Mouse (Mus musculus) thymus, adult 2 months (tissue): ENCODE results near the gene Tspan5. TPM values are rescaled to one million over a fixed set of nuclear protein-coding genes. Genes with fewer than 3 reads are reported as not detected.

Experiments
- DNase-seq: peaks from one replicate; pipeline ENCODE4 v3.0.0; 2021
- H3K27ac ChIP-seq: fragments of 200-500 bp; 2 replicates; pipeline ENCODE4 v1.5.1; 2012; ENCODE audit warnings: low read length, control low read depth; ENCODE audit not compliant: control insufficient read depth, insufficient read depth
- H3K27me3 ChIP-seq: fragments of 200-500 bp; 2 replicates; pipeline ENCODE4 v1.6.1; 2012; ENCODE audit warnings: mild to moderate bottlenecking, low read length, moderate library complexity, mixed read lengths; ENCODE audit not compliant: control insufficient read depth, insufficient read depth
- H3K36me3 ChIP-seq: fragments of 200-500 bp; 2 replicates; pipeline ENCODE4 v1.6.1; 2012; ENCODE audit warnings: mild to moderate bottlenecking, low read length, moderate library complexity; ENCODE audit not compliant: control insufficient read depth, insufficient read depth
- H3K4me1 ChIP-seq: fragments of 200-500 bp; replicated peaks from 2 replicates; pipeline ENCODE4 v1.6.1; 2012; ENCODE audit warnings: low read length; ENCODE audit not compliant: control insufficient read depth, insufficient read depth
- H3K4me3 ChIP-seq: fragments of 200-500 bp; 2 replicates; pipeline ENCODE4 v1.5.1; 2012; ENCODE audit warnings: mild to moderate bottlenecking, low read length, control low read depth, moderate library complexity; ENCODE audit not compliant: control insufficient read depth, insufficient read depth
- CTCF ChIP-seq: fragments of 200-500 bp; IDR thresholded peaks from 2 replicates; pipeline ENCODE4 v1.5.1; 2012; ENCODE audit warnings: mild to moderate bottlenecking, control low read depth, low read length, moderate library complexity, borderline replicate concordance; ENCODE audit not compliant: control insufficient read depth, poor library complexity, insufficient read depth; ENCODE audit errors: extremely low read depth
- POLR2A ChIP-seq: fragments of 200-500 bp; IDR thresholded peaks from 2 replicates; pipeline ENCODE4 v1.6.1; 2012; ENCODE audit warnings: mild to moderate bottlenecking, low read length, control low read depth, moderate library complexity; ENCODE audit not compliant: control insufficient read depth, poor library complexity, insufficient read depth; ENCODE audit errors: extremely low read depth
- WGBS: fragments of 180-500 bp; shearing (Covaris S2); methylation state at CpG from one replicate; pipeline ENCODE4 v1.1.7; 2018; 5-methylcytosine and 5-hydroxymethylcytosine counted together
- polyA plus RNA-seq: library from polyadenylated mRNA; depleted of rRNA; stranded (reverse); fragments of >200 nt; gene quantifications from 2 replicates; pipeline ENCODE4 v1.2.3, GENCODE M21; 2012

Gene Tspan5
- polyA plus RNA-seq, 1 experiment, result 15.9 TPM

GRCm38 (mm10) chr3:138881725-138882347, 139.8 kb downstream of the Tspan5 start:
- Histone ChIP-seq H3K4me3 (no peak overlapping the region), H3K4me1 (peaks cover 11% of the 10 kb centered on the region), H3K27ac (no peak overlapping the region), H3K27me3 (no peaks in the 10 kb centered on the region), H3K36me3 (no peaks in the 10 kb centered on the region)
- TF ChIP-seq CTCF, result no peak
- TF ChIP-seq POLR2A, result no peak
- DNase-seq, result no peak
- 92% methylated on average over 6 of the region's 6 CpGs for WGBS

GRCm38 (mm10) chr3:138886121-138886520, 144.1 kb downstream of the Tspan5 start:
- H3K4me3 ChIP-seq, result no peak overlapping the region
- DNase-seq, result no peak
- no peaks in the 10 kb centered on the region for H3K36me3 ChIP-seq
- WGBS, result 94% methylated on average over 5 of the region's 5 CpGs
- no peak overlapping the region for H3K27ac ChIP-seq
- no peaks in the 10 kb centered on the region for H3K4me1 ChIP-seq
- H3K27me3 ChIP-seq, result no peaks in the 10 kb centered on the region
- TF ChIP-seq CTCF, result no peak
- TF ChIP-seq POLR2A, result no peak

- no peaks in the 10 kb centered on the region for H3K27me3 ChIP-seq
- WGBS, result 67% methylated on average over 4 of the region's 4 CpGs
- no peak overlapping the region for H3K4me3 ChIP-seq
- no peak for DNase-seq
- no peaks in the 10 kb centered on the region for H3K36me3 ChIP-seq
- TF ChIP-seq POLR2A, result no peak
- H3K27ac ChIP-seq, result no peak overlapping the region
- H3K4me1 ChIP-seq, result peaks cover 8% of the 10 kb centered on the region
Measured at GRCm38 (mm10) chr3:138889214-138889613, 147.2 kb downstream of the Tspan5 start.

GRCm38 (mm10) chr3:138889769-138890295, 147.8 kb downstream of the Tspan5 start:
- Histone ChIP-seq H3K27ac (peak overlapping the region; percentile 32; the same call in 1 of the 2 replicates), H3K4me1 (peaks cover 8% of the 10 kb centered on the region), H3K36me3 (no peaks in the 10 kb centered on the region), H3K27me3 (no peaks in the 10 kb centered on the region), H3K4me3 (no peak overlapping the region)
- 91% methylated on average over 10 of the region's 10 CpGs for WGBS
- no peak for TF ChIP-seq POLR2A
- no peak for TF ChIP-seq CTCF
- no peak for DNase-seq

GRCm38 (mm10) chr3:138893520-138893919, 151.5 kb downstream of the Tspan5 start:
- TF ChIP-seq POLR2A, result no peak
- TF ChIP-seq CTCF, result no peak
- WGBS, result 70% methylated on average over 5 of the region's 5 CpGs
- no peak for DNase-seq
- H3K27ac ChIP-seq, result no peak overlapping the region
- no peaks in the 10 kb centered on the region for H3K27me3 ChIP-seq
- H3K4me1 ChIP-seq, result peaks cover 8% of the 10 kb centered on the region
- H3K36me3 ChIP-seq, result no peaks in the 10 kb centered on the region
- no peak overlapping the region for H3K4me3 ChIP-seq

GRCm38 (mm10) chr3:138897500-138897899, 155.5 kb downstream of the Tspan5 start:
- H3K36me3 ChIP-seq, result no peaks in the 10 kb centered on the region
- WGBS, result 96% methylated on average over 11 of the region's 11 CpGs
- no peak overlapping the region for H3K27ac ChIP-seq
- no peak overlapping the region for H3K4me3 ChIP-seq
- H3K4me1 ChIP-seq, result peaks cover 12% of the 10 kb centered on the region
- TF ChIP-seq POLR2A (no peak), CTCF (no peak; the same call in 1 of the 2 replicates)
- DNase-seq, result no peak
- no peaks in the 10 kb centered on the region for H3K27me3 ChIP-seq
